Mouse (Mus musculus): ENCODE results near the gene Plin5.
A peak's percentile ranks its signal among the peaks of the same experiment; 100 is the strongest.

Gene Plin5

DNA sequence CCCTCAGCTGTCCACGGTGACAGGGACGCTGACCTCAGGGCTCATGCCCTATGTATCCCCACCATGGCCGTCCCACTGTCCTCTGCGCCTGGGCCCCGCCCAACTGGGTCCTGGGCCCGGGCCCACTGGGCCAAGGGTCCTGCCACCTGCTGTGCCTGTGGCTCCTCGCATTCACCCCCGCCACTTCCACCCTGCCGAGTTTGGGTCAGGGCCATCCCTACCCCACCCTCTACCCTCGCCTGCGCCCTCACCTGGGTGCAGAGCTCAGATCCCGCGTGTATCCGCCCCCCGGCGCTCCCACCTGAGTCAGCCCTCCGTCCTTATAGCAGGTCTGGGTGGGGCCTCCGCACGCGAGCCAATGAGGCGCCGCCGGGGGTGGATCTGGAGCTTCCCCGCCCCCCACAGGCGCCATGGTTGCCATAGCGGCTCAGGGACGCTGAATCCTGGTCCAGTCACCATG lies at the start of gene Plin5:
TSS of gene Plin5 (minus strand) at position 346 of the 460 bp plus-strand sequence.
- DNase-seq, result no peak

DNA sequence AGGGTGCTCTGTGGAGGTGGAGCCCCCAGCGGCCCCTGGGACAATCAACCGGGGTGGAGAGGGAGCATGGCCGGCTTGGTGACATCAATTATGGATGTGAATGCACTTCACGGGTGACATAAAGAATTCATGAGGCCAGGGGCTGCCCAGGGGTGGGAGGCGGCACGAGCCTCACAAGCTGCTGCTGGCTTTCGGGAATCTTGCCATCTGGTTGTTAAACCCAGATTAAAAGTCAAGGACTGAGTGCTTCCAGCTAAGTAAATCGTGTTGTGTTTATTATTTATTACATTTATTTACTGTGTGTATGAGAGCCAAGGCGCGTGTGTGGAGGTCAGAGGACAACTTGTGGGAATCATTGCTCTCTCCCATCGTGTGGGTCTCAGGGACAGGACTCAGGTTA lies 48.3 kb upstream of the Plin5 start:
- DNase-seq, result no peak

DNA sequence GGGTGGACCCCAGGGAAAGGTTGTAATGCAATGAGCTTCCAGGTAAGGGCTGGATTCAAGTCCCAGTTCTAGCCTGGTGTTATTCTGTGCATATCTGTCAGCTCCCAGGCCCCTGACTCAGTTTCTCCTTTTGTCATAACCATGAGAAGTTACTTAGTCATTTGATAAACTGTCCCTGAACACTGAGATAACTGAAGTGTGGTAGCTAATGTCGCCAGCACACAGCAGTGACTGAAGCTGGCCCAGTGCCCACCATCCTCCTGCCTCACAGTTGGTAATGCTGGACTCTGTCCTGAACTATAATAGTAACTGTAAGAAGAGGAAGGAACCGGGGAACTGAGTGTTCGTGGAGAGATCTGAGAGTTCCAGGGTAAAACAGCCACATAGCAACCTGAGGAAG lies 47.1 kb upstream of the Plin5 start:
- DNase-seq, result no peak

DNA sequence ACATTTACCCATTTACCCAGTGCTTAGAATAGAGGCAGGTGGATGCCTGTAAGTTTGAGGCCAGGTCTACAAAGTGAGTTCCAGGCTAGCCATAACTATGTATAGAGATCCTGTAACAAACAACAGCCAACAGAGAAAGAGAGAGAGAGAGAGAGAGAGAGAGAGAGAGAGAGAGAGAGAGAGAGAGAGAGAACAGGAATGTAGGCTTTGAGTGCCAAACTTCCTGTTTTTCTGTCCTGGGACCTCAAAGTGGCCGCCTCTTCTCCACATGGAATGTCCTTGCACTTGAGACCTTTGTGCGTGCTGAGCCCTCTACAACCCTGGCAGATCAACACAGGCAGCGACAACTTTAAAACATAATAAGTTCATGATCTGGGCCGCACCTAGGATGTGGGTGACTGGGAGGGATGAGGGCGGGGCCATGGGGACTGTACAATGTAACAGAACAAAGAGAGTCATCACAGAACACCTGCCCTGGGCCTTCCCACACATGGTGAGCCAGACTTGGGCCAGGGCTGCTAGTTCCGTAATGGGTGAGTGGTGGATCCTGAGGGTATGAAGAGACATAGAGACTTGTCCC lies 46.2 kb upstream of the Plin5 start:
- no peak for DNase-seq

DNA sequence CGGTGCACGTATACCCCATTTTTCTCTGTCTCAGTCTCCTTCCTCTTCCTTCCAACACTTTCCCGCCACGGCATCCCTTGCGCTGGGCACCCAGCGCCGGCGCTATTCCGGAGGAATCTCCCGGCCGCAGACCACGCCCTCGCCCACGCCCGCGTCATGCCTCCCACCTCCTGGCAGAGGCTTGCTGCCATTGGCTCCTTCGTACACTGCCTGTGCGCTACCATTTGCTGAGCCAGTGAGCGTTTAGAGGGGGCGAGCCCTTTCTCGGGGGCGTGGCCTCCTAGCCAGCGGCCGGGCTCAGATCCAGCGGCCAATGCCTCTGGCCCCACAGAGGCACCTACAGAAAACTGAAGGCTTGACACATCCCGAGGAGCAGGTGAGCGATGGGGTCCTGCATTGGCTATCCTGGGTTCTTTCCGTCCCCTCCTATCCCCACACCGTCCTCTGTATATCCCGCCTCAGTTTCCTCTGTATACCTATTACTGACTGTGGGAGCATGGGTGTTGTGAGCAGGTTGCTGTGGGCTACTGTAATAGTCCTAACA lies 44.9 kb upstream of the Plin5 start, which contains the start of gene Tnfaip8l1:
TSS of gene Tnfaip8l1 (plus strand) at position 247 of the 544 bp plus-strand sequence.
- DNase-seq, result peak; percentile 95

DNA sequence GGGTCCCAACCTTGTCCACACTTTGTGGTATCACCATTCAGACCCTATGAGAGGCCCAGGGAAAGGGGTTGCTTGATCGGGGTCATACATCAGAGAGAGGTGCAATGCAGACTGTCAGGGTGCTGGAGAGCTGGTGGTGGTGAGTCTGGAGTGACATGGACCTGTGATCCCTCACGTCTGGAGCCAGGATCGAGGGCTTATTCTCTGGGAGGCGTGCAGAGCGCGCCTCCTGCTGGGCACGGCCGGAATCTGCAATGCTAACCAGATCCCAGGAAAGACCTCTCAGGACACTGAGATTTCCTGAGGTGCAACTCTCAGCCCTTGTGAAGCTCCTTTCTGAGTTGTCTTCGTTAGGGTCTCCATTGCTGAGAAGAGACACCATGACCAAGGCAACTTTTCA lies 42.3 kb upstream of the Plin5 start:
- DNase-seq, result no peak

DNA sequence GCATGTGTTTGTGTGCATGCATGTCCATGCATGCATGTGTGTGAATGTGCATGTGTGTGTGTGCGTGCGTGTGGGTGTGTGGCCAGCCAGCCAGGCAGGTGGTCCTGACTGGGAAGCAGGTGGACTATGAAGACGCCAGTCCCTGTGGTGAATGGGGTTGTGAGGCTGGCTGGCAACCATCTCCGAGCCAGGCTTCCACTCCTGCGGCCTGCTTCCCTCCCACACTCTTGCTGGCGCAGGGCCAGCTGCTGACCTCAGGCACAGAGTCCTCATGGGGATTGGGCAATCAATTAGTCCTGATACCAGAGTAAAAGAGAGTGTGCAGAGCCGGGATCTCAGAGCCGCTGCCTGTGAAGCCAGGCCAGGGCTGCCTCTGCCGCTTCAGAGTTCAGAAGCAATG lies 36.2 kb upstream of the Plin5 start:
- DNase-seq, result no peak

DNA sequence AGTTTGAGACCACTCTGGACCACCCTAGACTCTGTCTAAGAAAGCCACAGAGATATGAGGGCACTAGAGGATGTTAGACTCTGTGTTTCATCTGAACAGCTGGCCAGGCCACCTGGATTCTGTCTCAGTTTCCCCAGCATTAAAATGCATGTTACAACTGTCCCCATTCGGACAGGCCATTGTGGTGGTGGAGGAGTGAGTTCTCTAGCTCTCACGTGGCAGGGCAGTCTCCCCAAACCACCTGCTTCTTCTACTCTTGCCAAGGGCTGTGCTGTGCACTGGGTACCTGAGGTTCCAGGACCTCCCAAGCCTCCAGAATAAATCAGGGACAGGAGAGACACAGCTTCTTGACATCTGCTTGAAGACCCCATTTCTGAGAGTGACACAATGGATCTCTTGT lies 32.5 kb upstream of the Plin5 start:
- DNase-seq, result no peak

DNA sequence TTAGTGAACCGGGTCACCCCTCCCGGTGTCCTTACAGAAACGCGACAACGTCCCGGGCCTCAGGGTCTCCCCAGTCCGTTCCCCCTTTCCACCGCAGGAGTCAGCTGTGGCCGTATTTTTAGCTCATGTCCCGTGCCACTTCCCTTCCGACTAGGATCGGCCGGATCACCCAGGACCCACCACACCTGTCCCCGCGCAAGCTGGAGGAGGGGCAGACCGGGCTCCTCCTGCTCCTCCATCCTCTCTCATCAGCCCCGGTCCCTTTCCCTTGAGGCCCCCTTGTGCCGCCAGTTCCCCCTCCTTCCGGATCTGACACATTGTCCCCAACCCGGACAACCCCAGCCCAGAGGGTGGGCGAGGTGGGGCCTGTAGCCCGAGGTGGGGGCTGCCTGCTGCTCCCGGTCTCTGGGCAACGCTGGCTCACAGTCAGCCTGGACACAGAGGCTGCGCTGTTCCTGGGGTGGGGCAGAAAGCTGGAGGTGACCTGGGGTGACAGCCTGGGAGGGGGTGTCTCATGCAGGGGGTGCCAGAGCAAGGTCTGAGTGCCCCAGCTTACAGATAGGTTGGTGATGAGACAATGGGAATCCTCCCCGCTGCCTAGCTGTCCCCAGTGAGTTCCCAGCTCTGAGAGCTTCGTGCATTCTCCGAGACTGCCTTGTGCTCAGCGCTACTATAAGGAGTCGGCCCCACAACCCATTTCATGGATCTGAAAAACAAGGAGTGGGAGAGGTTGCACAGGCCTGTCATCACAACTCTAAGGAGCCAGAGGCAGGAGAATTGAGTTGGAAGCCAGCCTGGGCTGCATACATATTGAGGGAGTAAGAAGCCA lies 31.6 kb upstream of the Plin5 start:
- DNase-seq, result no peak

DNA sequence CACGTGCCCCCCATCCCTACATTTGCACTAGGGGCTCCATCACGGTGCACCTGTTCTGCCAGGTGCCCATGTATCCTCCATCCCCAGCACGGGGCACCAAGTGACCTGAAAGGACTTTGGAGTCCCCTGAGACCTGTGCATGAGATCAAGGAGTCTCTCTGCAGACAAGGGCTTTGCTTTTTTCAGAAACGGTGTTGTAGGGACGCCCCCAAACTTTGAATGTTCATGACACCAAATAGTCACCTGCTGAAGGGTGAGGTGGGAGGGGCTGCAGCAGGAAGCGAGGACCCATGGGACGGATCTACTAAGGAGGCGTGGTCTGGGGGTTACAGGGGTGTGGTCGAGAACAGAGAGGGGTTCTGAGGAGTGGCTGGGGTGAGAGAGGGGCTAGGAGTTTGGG lies 30.9 kb upstream of the Plin5 start:
- no peak for DNase-seq

DNA sequence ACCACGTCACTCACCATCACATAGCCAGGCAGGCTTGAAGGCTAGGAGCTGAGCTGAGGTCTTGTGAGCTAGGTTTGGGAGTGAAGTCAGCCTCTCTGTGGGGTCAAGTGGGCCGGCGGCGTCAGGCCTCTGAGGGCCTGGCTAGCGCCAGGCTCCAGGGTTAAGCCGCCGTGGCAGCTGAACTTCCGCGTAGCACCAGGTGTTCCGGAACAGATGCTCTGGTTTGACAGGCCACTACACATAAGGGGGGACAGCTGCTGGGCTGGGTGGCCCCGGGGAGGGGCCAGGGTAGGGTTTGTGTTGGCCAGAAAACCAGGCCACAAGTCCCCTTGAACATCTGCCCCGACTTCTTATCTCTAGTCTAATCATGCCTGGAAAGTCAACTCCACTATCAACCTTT lies 30.0 kb upstream of the Plin5 start:
- DNase-seq, result no peak

DNA sequence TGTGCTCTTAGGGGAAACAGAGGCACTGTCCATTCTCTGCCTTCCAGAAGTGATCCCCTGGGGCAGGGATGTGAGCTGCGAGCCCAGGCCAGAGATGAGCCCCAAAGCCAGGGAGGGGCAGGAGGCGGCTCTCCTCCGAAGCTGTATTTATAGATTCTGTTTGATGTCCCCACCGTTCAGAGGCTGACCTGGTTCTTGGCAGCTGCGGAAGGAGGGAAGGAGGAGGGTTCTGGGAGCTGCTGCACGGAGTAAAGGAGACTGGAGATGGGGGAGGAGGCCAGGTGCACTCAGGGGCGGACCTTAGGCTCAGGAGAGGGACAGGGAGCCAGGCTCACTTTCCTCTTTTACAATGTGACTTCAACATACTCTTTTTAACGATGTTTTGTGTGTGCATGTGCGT lies 28.7 kb upstream of the Plin5 start:
- DNase-seq, result no peak

DNA sequence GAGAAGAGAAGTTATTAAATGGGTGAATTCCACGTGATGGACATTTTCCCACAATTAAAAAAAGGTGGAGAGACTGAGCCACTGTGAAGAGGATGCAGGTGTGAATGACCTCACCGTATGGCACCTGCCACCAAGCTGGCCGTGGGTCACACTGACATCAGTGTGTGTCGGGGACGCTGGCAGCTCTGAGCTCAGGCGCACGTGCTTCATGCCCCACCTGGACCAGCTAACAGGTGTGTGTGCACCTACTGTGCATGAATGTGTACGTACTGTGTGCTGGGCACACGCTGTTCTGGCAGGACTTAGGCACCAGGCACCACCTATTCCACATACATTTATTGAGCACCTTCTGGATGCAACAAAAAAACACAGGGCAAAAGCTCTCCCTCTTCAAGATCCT lies 27.1 kb upstream of the Plin5 start:
- no peak for DNase-seq

DNA sequence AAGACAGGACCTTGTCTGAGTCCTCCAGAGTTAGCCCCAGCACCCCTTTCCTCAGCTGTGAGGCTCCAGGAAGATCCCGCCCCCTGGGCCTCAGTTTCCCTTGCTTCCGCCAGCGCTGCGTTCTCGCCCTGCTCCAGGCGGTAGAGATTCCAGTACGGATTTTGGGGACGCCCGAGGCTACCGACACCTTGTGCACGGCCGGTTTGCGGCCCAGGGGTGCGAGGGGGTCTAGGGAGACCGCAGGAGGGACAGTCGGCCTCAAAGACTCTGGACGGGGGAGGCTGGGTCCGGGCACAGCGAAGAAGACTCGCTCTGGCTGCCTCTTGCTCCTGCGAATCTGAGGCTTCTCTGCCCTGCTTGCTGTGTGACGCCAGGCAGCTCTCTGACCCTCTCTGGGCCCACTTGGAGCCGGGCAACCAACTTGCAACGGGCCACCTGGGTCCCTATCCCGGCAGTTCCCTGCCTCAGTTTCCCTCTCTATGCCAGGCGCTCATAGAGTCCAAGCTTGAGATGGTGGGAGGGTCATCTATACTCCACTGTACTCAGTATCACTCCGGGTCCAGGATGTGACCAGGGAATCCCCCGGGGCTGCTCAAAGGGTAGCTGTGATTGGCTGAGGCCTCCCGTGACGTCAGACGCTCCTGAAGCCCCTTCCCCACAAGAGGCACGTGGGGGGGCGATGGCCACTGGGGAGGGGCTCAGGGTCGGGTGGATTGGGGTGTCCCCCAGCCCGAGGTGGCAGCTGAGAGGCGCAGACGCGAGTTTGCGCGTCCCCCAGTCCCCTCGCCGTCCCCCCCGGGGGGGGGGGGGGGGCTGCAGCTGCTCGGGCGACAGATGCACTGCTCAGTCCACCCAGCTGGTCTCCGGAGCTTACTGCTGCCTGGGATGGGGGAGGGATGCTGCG lies 24.6 kb upstream of the Plin5 start:
- peak; percentile 71 for DNase-seq

DNA sequence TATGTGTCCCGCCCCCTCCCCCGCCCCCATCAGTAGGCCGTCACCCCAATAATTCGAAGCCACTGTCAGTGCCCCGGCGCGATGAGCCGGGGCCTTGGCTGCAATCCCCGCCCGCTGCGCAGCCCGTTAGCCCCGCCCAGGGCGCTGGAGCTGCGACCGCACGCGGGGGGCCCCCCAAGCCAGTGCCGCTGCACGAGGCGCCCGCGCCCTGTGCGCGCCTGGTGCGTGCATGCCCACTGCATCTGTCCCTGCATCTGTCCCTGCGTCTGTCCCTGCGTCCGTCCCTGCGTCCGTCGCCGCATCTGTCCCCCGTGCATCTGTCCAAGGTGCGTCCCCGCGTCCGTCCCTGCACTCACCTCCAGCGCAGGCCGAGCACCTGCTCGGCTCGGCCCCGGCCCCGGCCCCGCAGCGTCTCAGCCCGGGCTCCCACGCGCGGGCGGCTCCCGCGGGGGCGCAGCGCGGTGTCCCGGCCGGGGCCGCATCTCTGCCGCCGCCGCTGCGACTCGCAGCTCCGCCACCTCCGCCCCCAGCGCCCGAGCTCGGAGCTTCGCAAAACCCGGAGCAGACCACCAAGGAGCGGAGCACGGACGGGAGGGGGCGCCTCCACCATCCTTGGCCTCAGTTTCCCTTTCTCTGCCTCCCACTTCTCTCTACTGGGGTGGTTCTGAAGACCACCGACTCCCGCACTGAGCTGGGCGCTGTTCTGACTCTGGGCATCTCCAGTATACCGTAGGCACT lies 22.6 kb upstream of the Plin5 start, which contains the start of gene Sema6b:
TSS of gene Sema6b (minus strand) at position 486 of the 738 bp plus-strand sequence.
- peak; percentile 86 for DNase-seq

DNA sequence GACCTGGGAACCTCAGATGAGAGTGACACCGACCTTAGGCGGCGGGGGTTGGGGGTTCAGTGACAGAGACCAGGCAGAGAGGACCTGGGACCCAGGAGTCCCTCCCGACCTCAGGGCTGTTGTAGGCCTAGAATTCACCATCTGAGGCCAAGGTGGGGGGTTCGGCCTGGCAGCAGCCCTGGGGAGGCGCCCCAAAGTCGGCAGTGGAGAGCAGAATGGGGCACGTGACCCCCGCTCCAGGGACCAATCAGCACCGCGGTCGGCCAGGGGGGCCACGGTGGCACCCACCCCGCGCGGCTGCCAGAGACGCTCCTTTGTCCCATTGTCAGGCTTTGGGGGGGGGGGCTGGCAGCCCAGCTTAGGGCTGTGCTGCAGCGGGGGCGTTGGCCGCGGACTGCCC lies 22.0 kb upstream of the Plin5 start:
- DNase-seq, result no peak

DNA sequence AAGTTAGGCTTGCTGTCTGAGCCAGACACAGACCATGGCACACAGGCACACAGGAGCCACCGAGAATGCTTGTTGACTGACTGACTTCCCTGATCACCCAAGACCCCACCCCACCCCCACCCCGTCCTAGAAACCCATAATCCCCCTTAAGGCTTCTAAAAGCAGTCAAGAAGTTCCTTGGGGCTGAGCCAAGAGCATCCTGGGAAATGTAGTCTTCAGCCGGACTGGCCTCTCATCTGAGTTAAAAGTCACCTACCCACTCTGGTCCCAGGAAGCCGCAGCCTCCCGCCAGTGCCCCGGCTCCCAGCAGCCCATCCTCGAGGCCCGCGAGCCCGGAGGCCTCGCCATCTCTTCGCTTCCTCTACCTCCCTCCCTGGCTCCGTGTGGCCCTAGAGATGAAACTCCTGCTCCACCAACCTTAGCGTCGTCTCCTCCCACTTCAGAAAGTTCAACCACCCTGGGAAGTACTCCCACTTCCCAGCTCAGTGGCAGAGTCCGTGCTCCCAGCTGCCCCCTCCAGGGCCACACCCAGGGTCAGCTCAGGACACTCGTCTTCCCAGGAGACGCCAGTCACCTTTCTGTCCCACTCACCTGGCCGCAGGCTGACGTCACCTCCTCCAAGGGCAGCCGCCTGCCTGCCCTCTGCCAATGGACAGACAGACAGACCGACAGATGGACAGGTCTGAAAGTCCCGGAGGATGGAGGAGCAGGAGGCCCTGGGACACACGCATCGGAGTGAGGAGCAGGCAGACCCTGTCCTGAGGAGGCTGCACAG lies 20.6 kb upstream of the Plin5 start:
- DNase-seq, result no peak

DNA sequence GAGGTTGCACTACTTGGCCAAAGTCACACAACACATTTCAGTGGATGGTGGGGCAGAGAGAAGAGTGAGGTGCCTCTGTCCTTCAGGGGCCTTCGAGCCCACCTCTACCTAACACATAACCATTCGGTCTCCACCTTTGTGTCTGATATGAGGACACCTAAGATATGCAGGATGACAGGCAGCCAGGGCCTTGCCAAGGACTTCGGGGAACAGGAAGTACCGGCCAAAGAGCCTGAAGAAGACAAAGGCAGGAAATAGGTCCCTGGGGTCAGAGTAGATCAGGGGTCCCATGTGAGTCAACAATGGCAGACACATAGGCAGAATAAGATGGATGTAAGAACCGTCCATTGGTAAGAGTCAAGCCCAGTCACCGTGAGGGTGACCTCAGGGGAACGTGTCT lies 19.2 kb upstream of the Plin5 start:
- DNase-seq, result no peak

DNA sequence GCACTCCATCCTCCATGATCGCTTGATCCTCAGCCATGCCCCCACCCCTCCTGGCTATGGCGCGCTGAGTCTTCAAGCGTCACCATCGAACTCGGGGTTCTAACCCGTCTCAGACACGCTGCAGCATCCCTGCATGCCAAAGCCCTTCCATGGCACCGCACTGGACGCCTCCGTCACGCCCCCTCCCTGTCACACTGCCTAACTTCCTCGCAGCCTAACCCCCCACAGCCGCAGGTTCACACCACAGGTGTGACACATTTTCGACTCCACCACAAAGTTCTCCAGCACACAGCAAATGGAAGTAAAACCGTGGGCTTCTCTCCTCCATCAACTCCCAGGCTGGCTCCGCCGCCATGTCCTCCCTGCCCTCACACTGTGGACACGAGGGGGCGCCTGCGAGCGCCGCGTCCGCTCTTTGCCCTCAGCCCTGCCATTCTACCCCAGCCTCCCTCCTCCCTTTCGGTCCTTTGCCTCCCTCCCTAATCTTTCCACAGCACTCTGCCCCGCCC lies 17.1 kb upstream of the Plin5 start:
- no peak for DNase-seq

DNA sequence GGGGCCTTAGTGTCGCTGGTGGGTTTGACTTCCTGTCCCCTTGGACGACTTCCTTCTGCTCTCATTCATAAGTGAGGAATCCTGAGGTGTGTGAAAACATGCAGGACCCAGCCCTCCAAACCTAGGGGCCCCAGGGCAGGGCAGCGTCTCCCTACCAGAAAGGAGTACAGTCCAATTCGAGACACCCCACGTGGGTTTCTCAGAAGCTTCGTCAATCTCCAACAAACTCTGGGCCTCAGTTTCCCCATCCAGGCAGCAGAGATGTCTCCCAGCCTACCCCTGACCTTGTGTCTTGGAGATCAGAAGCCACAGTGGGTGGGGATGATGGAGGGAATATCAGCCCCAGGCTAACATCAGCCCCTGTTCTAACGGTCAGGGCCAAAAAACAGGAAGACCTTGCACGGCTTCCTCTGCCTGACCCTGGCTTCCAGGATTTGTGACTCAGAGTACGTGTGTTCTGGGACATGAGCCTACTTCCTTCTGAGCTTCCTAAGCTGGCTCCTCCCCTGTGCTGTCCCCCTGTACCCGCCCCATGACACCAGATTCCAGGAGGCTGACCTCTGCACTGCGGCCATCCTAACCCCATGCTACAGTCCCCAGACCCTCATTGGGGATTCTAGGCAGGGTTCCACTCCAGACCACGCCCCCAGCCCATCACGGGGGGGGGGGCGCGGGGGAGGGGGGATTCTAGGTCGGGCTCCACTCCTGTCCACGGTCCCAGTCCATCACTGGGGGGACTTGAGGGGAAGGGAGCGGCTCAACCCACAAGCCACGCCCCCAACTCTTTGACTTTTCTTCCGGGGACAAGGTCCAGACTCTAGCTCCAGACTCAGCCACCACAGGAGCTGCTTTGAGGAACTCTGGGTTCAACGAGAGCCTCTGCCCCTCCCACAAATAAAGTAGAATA lies 16.3 kb upstream of the Plin5 start:
- no peak for DNase-seq

All from right cerebral cortex, postnatal 25 days (tissue).